Mouse (Mus musculus): Measurements from ENCODE around the gene Ndufs8. TPM values are rescaled to one million over a fixed set of nuclear protein-coding genes. Genes with fewer than 3 reads are reported as not detected.
"Not testable (repeated sequence)": the region's sequence is repeated elsewhere in the genome, so short reads cannot be mapped to it uniquely, and the experiment has no call there.

The Ndufs8 gene
- total RNA-seq (2014; rRNA removed) (212 and 221 TPM in 2 replicates), polyA plus RNA-seq (2015; fragmentation: Nextera tagmentation; extraction: Ambion mirVana) (366 and 367 TPM in 2 replicates)

- Histone ChIP-seq H3K4me2 (ENCODE audit: low read depth, low read length) (peak within 1 kb of the TSS; percentile 69), H3K27me3 (ENCODE audit: insufficient read depth, low read length) (no peaks in the 10 kb centered on the region), H3K4me3 (ENCODE audit: low read length) (peak within 1 kb of the TSS; percentile 58), H3K4me1 (ENCODE audit: insufficient read depth, low read length) (peaks cover 17% of the 10 kb centered on the region; the same call in 1 of the 2 replicates), H3K9ac (replicated peaks; ENCODE audit: low read length) (peak within 1 kb of the TSS; percentile 62), H3K36me3 (ENCODE audit: insufficient read depth, low read length) (peaks cover 21% of the 10 kb centered on the region), H3K9me3 (ENCODE audit: low read length) (no peaks in the 10 kb centered on the region), H3K27ac (peak within 1 kb of the TSS; percentile 79)
- TF ChIP-seq CTCF (IDR thresholded peaks at IDR 0.05; ENCODE audit: low read depth): peak; percentile 28
- under 1% methylated on average over 43 of the region's 43 CpGs for WGBS
- DNase-seq (ENCODE audit: low spot score): peak; percentile 97
- ATAC-seq: peak; percentile 98
Observed at GRCm38 (mm10) chr19:3912337-3913204, at the start of gene Ndufs8. Ndufs8 (minus strand) TSS chr19:3912774.

DNA sequence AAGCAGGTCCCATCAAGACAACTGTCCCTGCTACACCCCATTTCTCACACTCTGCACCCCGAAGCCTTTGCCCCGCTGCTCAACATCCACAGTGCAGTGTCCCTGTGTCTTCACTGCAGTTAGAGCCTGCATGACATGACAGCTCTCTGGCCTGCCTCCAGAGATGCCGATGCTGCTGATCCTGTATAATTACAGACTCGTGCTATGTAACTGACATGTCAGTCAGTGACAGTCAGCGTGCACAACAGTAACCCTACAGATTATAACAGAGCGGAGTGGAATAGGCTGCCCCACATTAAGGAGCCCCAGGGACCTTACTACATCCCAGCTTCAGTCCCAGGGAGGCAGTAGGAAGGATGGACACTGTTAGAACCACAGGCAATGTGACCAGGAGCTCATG is 49.2 kb upstream of the Ndufs8 start:
- H3K9ac ChIP-seq (replicated peaks; ENCODE audit: low read length); H3K36me3 ChIP-seq (ENCODE audit: insufficient read depth, low read length); H3K4me1 ChIP-seq (ENCODE audit: insufficient read depth, low read length); H3K4me2 ChIP-seq (ENCODE audit: low read depth, low read length); H3K27ac ChIP-seq; H3K9me3 ChIP-seq (ENCODE audit: low read length); ATAC-seq; H3K4me3 ChIP-seq (ENCODE audit: low read length); DNase-seq (ENCODE audit: low spot score); H3K27me3 ChIP-seq (ENCODE audit: insufficient read depth, low read length): not testable (repeated sequence)
- WGBS: 62% methylated on average over 6 of the region's 6 CpGs

- WGBS: 87% methylated on average over 5 of the region's 5 CpGs
- ATAC-seq (no peak), DNase-seq (ENCODE audit: low spot score) (no peak)
- no peak overlapping the region for H3K9ac ChIP-seq (replicated peaks; ENCODE audit: low read length)
- no peaks in the 10 kb centered on the region for H3K27me3 ChIP-seq (ENCODE audit: insufficient read depth, low read length)
- no peak for TF ChIP-seq CTCF (IDR thresholded peaks at IDR 0.05; ENCODE audit: low read depth)
- H3K9me3 ChIP-seq (ENCODE audit: low read length): no peaks in the 10 kb centered on the region
- no peaks in the 10 kb centered on the region for H3K36me3 ChIP-seq (ENCODE audit: insufficient read depth, low read length)
- no peak overlapping the region for H3K27ac ChIP-seq
- H3K4me3 ChIP-seq (ENCODE audit: low read length): no peak overlapping the region
- no peak overlapping the region for H3K4me2 ChIP-seq (ENCODE audit: low read depth, low read length)
- H3K4me1 ChIP-seq (ENCODE audit: insufficient read depth, low read length): no peaks in the 10 kb centered on the region
Observed at GRCm38 (mm10) chr19:3960211-3960610, 47.6 kb upstream of the Ndufs8 start.

- TF ChIP-seq CTCF (IDR thresholded peaks at IDR 0.05; ENCODE audit: low read depth): no peak
- Histone ChIP-seq H3K4me2 (ENCODE audit: low read depth, low read length) (no peak overlapping the region), H3K4me1 (ENCODE audit: insufficient read depth, low read length) (no peaks in the 10 kb centered on the region), H3K36me3 (ENCODE audit: insufficient read depth, low read length) (no peaks in the 10 kb centered on the region), H3K9ac (replicated peaks; ENCODE audit: low read length) (no peak overlapping the region), H3K4me3 (ENCODE audit: low read length) (no peak overlapping the region), H3K27ac (no peak overlapping the region), H3K27me3 (ENCODE audit: insufficient read depth, low read length) (no peaks in the 10 kb centered on the region), H3K9me3 (ENCODE audit: low read length) (no peaks in the 10 kb centered on the region)
- no peak for ATAC-seq
- DNase-seq (ENCODE audit: low spot score): no peak
Observed at GRCm38 (mm10) chr19:3959030-3959429, 46.5 kb upstream of the Ndufs8 start.

GRCm38 (mm10) chr19:3958470-3958869 is 45.9 kb upstream of the Ndufs8 start, which contains the start of gene Aldh3b3:
Aldh3b3 (plus strand) TSS chr19:3958645.
- WGBS: 52% methylated on average over 4 of the region's 4 CpGs
- no peak within 1 kb of the TSS for H3K4me3 ChIP-seq (ENCODE audit: low read length)
- no peaks in the 10 kb centered on the region for H3K36me3 ChIP-seq (ENCODE audit: insufficient read depth, low read length)
- H3K9me3 ChIP-seq (ENCODE audit: low read length): no peaks in the 10 kb centered on the region
- peak; percentile 47 for DNase-seq (ENCODE audit: low spot score)
- no peaks in the 10 kb centered on the region for H3K4me1 ChIP-seq (ENCODE audit: insufficient read depth, low read length)
- no peak within 1 kb of the TSS for H3K9ac ChIP-seq (replicated peaks; ENCODE audit: low read length)
- H3K27me3 ChIP-seq (ENCODE audit: insufficient read depth, low read length): no peaks in the 10 kb centered on the region
- no peak within 1 kb of the TSS for H3K27ac ChIP-seq
- peak; percentile 24; the same call in 1 of the 2 replicates for ATAC-seq
- TF ChIP-seq CTCF (IDR thresholded peaks at IDR 0.05; ENCODE audit: low read depth): no peak
- H3K4me2 ChIP-seq (ENCODE audit: low read depth, low read length): no peak within 1 kb of the TSS

DNA sequence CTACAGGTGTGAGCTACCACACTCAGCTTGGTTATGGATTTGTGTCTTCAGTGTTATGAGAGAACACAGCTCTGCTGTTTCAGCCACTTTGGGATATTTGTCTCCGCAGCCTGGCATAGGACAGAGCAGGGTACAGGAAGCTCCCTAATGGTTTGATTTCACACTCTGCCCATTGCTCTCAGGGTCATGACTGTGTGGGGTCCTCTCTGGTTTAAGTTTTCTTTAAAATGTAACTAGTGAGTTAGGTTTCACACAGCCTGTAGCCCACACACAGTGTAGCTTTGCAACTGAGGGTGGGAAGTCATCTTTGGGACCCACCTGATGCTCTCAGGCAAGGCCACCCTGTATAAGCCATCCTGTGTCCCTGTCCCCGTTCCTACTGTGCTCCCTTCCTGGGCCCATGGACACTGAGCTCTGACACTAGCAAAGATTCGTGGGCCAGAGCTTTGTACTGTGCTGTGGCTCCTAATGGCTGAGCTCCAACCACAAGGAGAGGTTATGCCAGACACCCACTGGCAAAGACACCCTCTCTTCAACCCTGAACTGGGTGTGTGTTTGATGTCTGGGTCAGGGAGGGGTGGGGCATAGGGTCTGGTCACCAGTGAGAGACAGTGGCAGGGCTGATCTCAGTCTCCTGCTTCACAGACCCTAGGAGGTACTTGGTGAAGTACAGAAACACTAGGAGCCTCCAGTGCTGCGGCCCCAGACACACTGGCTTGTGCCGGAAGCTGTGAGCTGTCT is 44.9 kb upstream of the Ndufs8 start:
- H3K9ac ChIP-seq (replicated peaks; ENCODE audit: low read length); ATAC-seq; H3K9me3 ChIP-seq (ENCODE audit: low read length); H3K27ac ChIP-seq; H3K27me3 ChIP-seq (ENCODE audit: insufficient read depth, low read length); H3K4me2 ChIP-seq (ENCODE audit: low read depth, low read length); H3K4me3 ChIP-seq (ENCODE audit: low read length); H3K36me3 ChIP-seq (ENCODE audit: insufficient read depth, low read length); DNase-seq (ENCODE audit: low spot score); H3K4me1 ChIP-seq (ENCODE audit: insufficient read depth, low read length): not testable (repeated sequence)
- 72% methylated on average over 5 of the region's 5 CpGs for WGBS
